ENCODE assay signal across 26 mouse cellular contexts in the genomic region with DNA sequence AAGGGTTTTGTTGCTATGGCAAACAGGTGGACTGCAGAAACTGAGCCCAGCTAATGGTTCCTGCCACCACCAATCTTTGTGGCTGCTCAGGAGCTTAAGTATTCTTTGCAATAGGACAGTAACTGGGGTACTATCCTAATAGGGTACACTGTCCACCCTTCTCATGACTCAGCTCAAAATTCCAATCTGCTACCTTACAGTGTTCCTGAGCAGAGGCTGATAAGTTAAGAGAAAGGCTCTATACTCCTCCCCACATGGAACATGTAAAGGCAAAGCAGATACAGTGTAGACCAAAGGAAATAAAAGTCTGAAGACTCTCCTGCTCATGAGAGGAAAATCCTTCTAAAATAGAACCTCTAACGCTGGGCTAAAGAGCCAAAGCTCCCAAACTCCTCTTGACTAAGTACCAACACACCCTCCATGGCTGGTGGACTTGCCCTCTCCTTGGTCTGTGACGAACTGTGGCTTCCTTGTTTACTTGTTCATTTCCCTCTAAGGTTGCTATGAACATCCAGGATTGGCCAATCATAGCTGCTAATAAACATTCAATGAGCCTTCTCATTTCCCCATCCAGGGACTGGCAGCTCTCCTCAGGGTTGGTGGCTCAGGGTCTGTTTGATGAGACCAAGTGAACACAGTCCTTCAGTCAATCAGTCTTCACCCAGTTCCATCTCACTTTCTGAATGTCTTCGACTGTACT. TPM values are rescaled to one million over a fixed set of nuclear protein-coding genes. Genes with fewer than 3 reads are reported as not detected.
DNase-seq lines count a peak whose midpoint lies in the region; ATAC-seq and TF ChIP-seq lines count a peak whose summit lies in the region.
"Had no signal": no experiment of that assay in that cellular context is flagged by ENCODE, and none has a peak within 500 bp of the region (broad histone marks: within the 10 kb centered on the region; RNA-seq: fewer than 3 reads in every experiment).

No protein-coding gene starts in this region.

- H3K9me3 ChIP-seq in liver, embryonic 14.5 days (ENCODE audit: control insufficient read depth, low read length) = no peaks in the 10 kb centered on the region
- H3K9me3 ChIP-seq in liver, postnatal 0 days (ENCODE audit: low read length) = no peaks in the 10 kb centered on the region
- H3K9me3 ChIP-seq in limb, embryonic 10.5 days (replicated peaks) = no peaks in the 10 kb centered on the region
- H3K9me3 ChIP-seq: embryonic facial prominence, embryonic 12.5 days; forebrain, embryonic 15.5 days; heart, embryonic 15.5 days; hindbrain, embryonic 10.5 days had no signal

- TF ChIP-seq EP300 in liver, embryonic 14.5 days (IDR thresholded peaks at IDR 0.05; ENCODE audit: low read depth) = peak; percentile 15; the same call in 1 of the 2 replicates
- TF ChIP-seq EP300 in liver, postnatal 0 days (IDR thresholded peaks at IDR 0.05; ENCODE audit: low read depth) = peak; percentile 67; the same call in 1 of the 2 replicates

- TF ChIP-seq CTCF in liver, embryonic 14.5 days (IDR thresholded peaks at IDR 0.05; ENCODE audit: low read depth) = no peak
- no peak for TF ChIP-seq CTCF in liver, postnatal 0 days (IDR thresholded peaks at IDR 0.05; ENCODE audit: low read depth)

- WGBS in liver, embryonic 14.5 days (ENCODE audit: insufficient replicate concordance) = 47% methylated on average over 3 of the region's 3 CpGs
- 63% methylated on average over 3 of the region's 3 CpGs for WGBS in liver, postnatal 0 days (ENCODE audit: insufficient replicate concordance)
- WGBS in limb, embryonic 10.5 days = 86% methylated on average over 3 of the region's 3 CpGs

- H3K4me2 ChIP-seq in liver, embryonic 14.5 days (ENCODE audit: low read depth) = no peak overlapping the region
- no peak overlapping the region for H3K4me2 ChIP-seq in liver, postnatal 0 days (ENCODE audit: low read depth, low read length)
- H3K4me2 ChIP-seq: embryonic facial prominence, embryonic 12.5 days; forebrain, embryonic 15.5 days; heart, embryonic 11.5 days; heart, embryonic 15.5 days; hindbrain, embryonic 14.5 days had no signal

- peak; percentile 53; the same call in 1 of the 2 replicates for ATAC-seq in liver, embryonic 14.5 days (ENCODE audit: insufficient read depth)
- peak; percentile 60 for ATAC-seq in liver, postnatal 0 days
- ATAC-seq: forebrain, embryonic 15.5 days had no signal

- H3K27me3 ChIP-seq in liver, embryonic 14.5 days (ENCODE audit: control insufficient read depth, insufficient read depth, low read length) = no peaks in the 10 kb centered on the region
- no peaks in the 10 kb centered on the region for H3K27me3 ChIP-seq in liver, postnatal 0 days (ENCODE audit: insufficient read depth, low read length)
- no peaks in the 10 kb centered on the region for H3K27me3 ChIP-seq in limb, embryonic 10.5 days (ENCODE audit: low read depth, poor library complexity, severe bottlenecking)
- H3K27me3 ChIP-seq: embryonic facial prominence, embryonic 12.5 days; forebrain, embryonic 15.5 days; heart, embryonic 15.5 days had no signal

- no peak overlapping the region for H3K4me3 ChIP-seq in liver, embryonic 14.5 days (ENCODE audit: insufficient read depth in 1 of 2, low read depth in 2 of 2, low read length in 2 of 2)
- H3K4me3 ChIP-seq in liver, postnatal 0 days (ENCODE audit: low read depth, low read length) = no peak overlapping the region
- no peak overlapping the region for H3K4me3 ChIP-seq in limb, embryonic 10.5 days
- H3K4me3 ChIP-seq: embryonic facial prominence, embryonic 12.5 days; forebrain, embryonic 15.5 days; heart, embryonic 15.5 days; hindbrain, embryonic 10.5 days had no signal

- no peak overlapping the region for H3K9ac ChIP-seq in liver, embryonic 14.5 days (replicated peaks)
- no peak overlapping the region for H3K9ac ChIP-seq in liver, postnatal 0 days (replicated peaks)
- H3K9ac ChIP-seq: embryonic facial prominence, embryonic 12.5 days; forebrain, embryonic 15.5 days; heart, embryonic 15.5 days; hindbrain, embryonic 14.5 days had no signal

- DNase-seq in lung, postnatal 10 days = peak; percentile 8
- DNase-seq in lung, postnatal 25 days (ENCODE audit: low spot score) = no peak
- DNase-seq in liver, embryonic 14.5 days (ENCODE audit: low read depth in 3 of 3, low spot score in 3 of 3) = no peak
- DNase-seq in liver, postnatal 0 days = no peak
- no peak for DNase-seq in adrenal gland, postnatal 25 days
- DNase-seq in limb, embryonic 10.5 days (ENCODE audit: low spot score) = no peak
- no peak for DNase-seq in heart, postnatal 4 days
- DNase-seq: adrenal gland, adult 2 months; cerebellum, adult 11-12 months; cerebellum, adult 9-10 months; cerebellum, postnatal 25 days; gastrocnemius, postnatal 36 days; heart, adult 18-20 months; heart, postnatal 14 days had no signal

- H3K4me1 ChIP-seq in liver, embryonic 14.5 days (replicated peaks; ENCODE audit: control insufficient read depth in 2 of 2, insufficient read depth in 2 of 2, low read length in 1 of 2) = peaks cover 0 to 7% of the 10 kb centered on the region in 2 experiments; a peak in 1 of 4 replicates
- H3K4me1 ChIP-seq in liver, postnatal 0 days (ENCODE audit: insufficient read depth) = peaks cover 4% of the 10 kb centered on the region; the same call in 1 of the 2 replicates
- peaks cover 20% of the 10 kb centered on the region for H3K4me1 ChIP-seq in limb, embryonic 10.5 days
- H3K4me1 ChIP-seq: forebrain, embryonic 15.5 days; heart, embryonic 15.5 days had no signal

- H3K36me3 ChIP-seq in liver, embryonic 14.5 days (replicated peaks; ENCODE audit: control insufficient read depth, insufficient read depth, low read depth) = no peaks in the 10 kb centered on the region
- H3K36me3 ChIP-seq in liver, postnatal 0 days (replicated peaks; ENCODE audit: insufficient read depth, low read length) = no peaks in the 10 kb centered on the region
- no peaks in the 10 kb centered on the region for H3K36me3 ChIP-seq in limb, embryonic 10.5 days
- H3K36me3 ChIP-seq: embryonic facial prominence, embryonic 12.5 days; forebrain, embryonic 15.5 days; heart, embryonic 15.5 days; hindbrain, embryonic 10.5 days had no signal

- H3K27ac ChIP-seq in liver, embryonic 14.5 days = no peak overlapping the region
- H3K27ac ChIP-seq in liver, postnatal 0 days (ENCODE audit: low read depth) = no peak overlapping the region
- H3K27ac ChIP-seq in limb, embryonic 10.5 days = no peak overlapping the region
- H3K27ac ChIP-seq: embryonic facial prominence, embryonic 12.5 days; forebrain, embryonic 15.5 days; heart, embryonic 15.5 days; hindbrain, embryonic 10.5 days; hindbrain, embryonic 14.5 days had no signal

RNA-seq across cellular contexts. Expression of a gene that starts 19.6 kb away (rescaled TPM):
- polyA plus RNA-seq in liver, embryonic 14.5 days (2012; rRNA removed) = 0.11 and 0.12 TPM in 2 replicates
- polyA plus RNA-seq in liver, embryonic 14.5 days (2014; fragmentation: Nextera tagmentation; extraction: Ambion mirVana) = 0.08 and 0.25 TPM in 2 replicates
- 1.0 and 1.2 TPM in 2 replicates for polyA plus RNA-seq in liver, postnatal 0 days (2015; fragmentation: Nextera tagmentation; extraction: Ambion mirVana)
- not detected in 2 replicates for total RNA-seq in adrenal gland, postnatal 25 days (2021)
- not detected in 2 replicates for polyA plus RNA-seq in limb, embryonic 10.5 days (2016; fragmentation: Nextera tagmentation; extraction: Ambion mirVana)
- total RNA-seq in heart, postnatal 4 days (2021) = not detected
- total RNA-seq: ES-E14; gastrocnemius, adult 8-10 months; gastrocnemius, postnatal 36 days; heart, adult 18-20 months; heart, postnatal 14 days had no signal
- polyA plus RNA-seq: adrenal gland, adult 2 months; brain, embryonic 14.5 days; cortical plate, adult 2 months; embryonic facial prominence, embryonic 12.5 days; forebrain, embryonic 11.5 days; forebrain, embryonic 15.5 days; heart, embryonic 11.5 days; heart, embryonic 15.5 days; hindbrain, embryonic 10.5 days; hindbrain, embryonic 14.5 days had no signal

RNA-seq across cellular contexts. Expression of a gene that starts 27.6 kb away (rescaled TPM):
- polyA plus RNA-seq in liver, embryonic 14.5 days (2012; rRNA removed) = 0.02 and 0.03 TPM in 2 replicates
- 0.04 and 0.08 TPM in 2 replicates for polyA plus RNA-seq in liver, embryonic 14.5 days (2014; fragmentation: Nextera tagmentation; extraction: Ambion mirVana)
- 1.1 and 2.0 TPM in 2 replicates for polyA plus RNA-seq in liver, postnatal 0 days (2015; fragmentation: Nextera tagmentation; extraction: Ambion mirVana)
- total RNA-seq in adrenal gland, postnatal 25 days (2021) = 0.30 TPM in 1 of 2 replicates, not detected in the other
- polyA plus RNA-seq in limb, embryonic 10.5 days (2016; fragmentation: Nextera tagmentation; extraction: Ambion mirVana) = not detected in 2 replicates
- total RNA-seq in heart, postnatal 4 days (2021) = not detected
- total RNA-seq: ES-E14; gastrocnemius, adult 8-10 months; gastrocnemius, postnatal 36 days; heart, adult 18-20 months; heart, postnatal 14 days had no signal
- polyA plus RNA-seq: brain, embryonic 14.5 days; cortical plate, adult 2 months; embryonic facial prominence, embryonic 12.5 days; forebrain, embryonic 11.5 days; forebrain, embryonic 15.5 days; heart, embryonic 11.5 days; heart, embryonic 15.5 days; hindbrain, embryonic 10.5 days; hindbrain, embryonic 14.5 days had no signal

RNA-seq across cellular contexts. Expression of a gene that starts 46.8 kb away (rescaled TPM):
- polyA plus RNA-seq in liver, embryonic 14.5 days (2012; rRNA removed) = not detected in 2 replicates
- polyA plus RNA-seq in liver, embryonic 14.5 days (2014; fragmentation: Nextera tagmentation; extraction: Ambion mirVana) = not detected in 2 replicates
- polyA plus RNA-seq in liver, postnatal 0 days (2015; fragmentation: Nextera tagmentation; extraction: Ambion mirVana) = not detected in 2 replicates
- total RNA-seq in adrenal gland, postnatal 25 days (2021) = not detected in 2 replicates
- not detected in 2 replicates for polyA plus RNA-seq in limb, embryonic 10.5 days (2016; fragmentation: Nextera tagmentation; extraction: Ambion mirVana)
- not detected for total RNA-seq in heart, postnatal 4 days (2021)
- total RNA-seq: adrenal gland, adult 2 months; adrenal gland, postnatal 4 days; gastrocnemius, adult 8-10 months; gastrocnemius, postnatal 36 days; heart, adult 18-20 months; heart, postnatal 14 days had no signal
- polyA plus RNA-seq: adrenal gland, adult 2 months; brain, embryonic 14.5 days; cortical plate, adult 2 months; embryonic facial prominence, embryonic 12.5 days; forebrain, embryonic 11.5 days; forebrain, embryonic 15.5 days; heart, embryonic 11.5 days; heart, embryonic 15.5 days; hindbrain, embryonic 10.5 days; hindbrain, embryonic 14.5 days had no signal

RNA-seq across cellular contexts. Expression of a gene that starts 47.1 kb away (rescaled TPM):
- not detected in 2 replicates for polyA plus RNA-seq in liver, embryonic 14.5 days (2012; rRNA removed)
- polyA plus RNA-seq in liver, embryonic 14.5 days (2014; fragmentation: Nextera tagmentation; extraction: Ambion mirVana) = not detected in 2 replicates
- not detected in 2 replicates for polyA plus RNA-seq in liver, postnatal 0 days (2015; fragmentation: Nextera tagmentation; extraction: Ambion mirVana)
- not detected in 2 replicates for total RNA-seq in adrenal gland, postnatal 25 days (2021)
- polyA plus RNA-seq in limb, embryonic 10.5 days (2016; fragmentation: Nextera tagmentation; extraction: Ambion mirVana) = not detected in 2 replicates
- not detected for total RNA-seq in heart, postnatal 4 days (2021)
- total RNA-seq: adrenal gland, adult 2 months; adrenal gland, postnatal 4 days; gastrocnemius, adult 8-10 months; gastrocnemius, postnatal 36 days; heart, adult 18-20 months; heart, postnatal 14 days had no signal
- polyA plus RNA-seq: adrenal gland, adult 2 months; brain, embryonic 14.5 days; cortical plate, adult 2 months; embryonic facial prominence, embryonic 12.5 days; forebrain, embryonic 11.5 days; forebrain, embryonic 15.5 days; heart, embryonic 11.5 days; heart, embryonic 15.5 days; hindbrain, embryonic 10.5 days; hindbrain, embryonic 14.5 days had no signal

RNA-seq across cellular contexts. Expression of a gene that starts 47.9 kb away (rescaled TPM):
- 3.8 TPM in 2 replicates for polyA plus RNA-seq in liver, embryonic 14.5 days (2012; rRNA removed)
- polyA plus RNA-seq in liver, embryonic 14.5 days (2014; fragmentation: Nextera tagmentation; extraction: Ambion mirVana) = 4.7 and 6.1 TPM in 2 replicates
- polyA plus RNA-seq in liver, postnatal 0 days (2015; fragmentation: Nextera tagmentation; extraction: Ambion mirVana) = 4.8 and 6.0 TPM in 2 replicates
- total RNA-seq in adrenal gland, postnatal 25 days (2021) = 0.38 and 0.46 TPM in 2 replicates
- not detected in 2 replicates for polyA plus RNA-seq in limb, embryonic 10.5 days (2016; fragmentation: Nextera tagmentation; extraction: Ambion mirVana)
- total RNA-seq in heart, postnatal 4 days (2021) = not detected
- total RNA-seq: ES-E14; gastrocnemius, adult 8-10 months; gastrocnemius, postnatal 36 days; heart, adult 18-20 months; heart, postnatal 14 days had no signal
- polyA plus RNA-seq: adrenal gland, adult 2 months; brain, embryonic 14.5 days; cortical plate, adult 2 months; embryonic facial prominence, embryonic 12.5 days; forebrain, embryonic 11.5 days; forebrain, embryonic 15.5 days; heart, embryonic 11.5 days; heart, embryonic 15.5 days; hindbrain, embryonic 10.5 days; hindbrain, embryonic 14.5 days had no signal
